14 mouse cellular contexts compared by ENCODE assay signal in genomic region chr13:103225217-103225894, GRCm38 (mm10).
DNase-seq lines count a peak whose midpoint lies in the region; ATAC-seq lines count a peak whose summit lies in the region.
"Had no signal": no experiment of that assay in that cellular context is flagged by ENCODE, and none has a peak within 500 bp of the region (broad histone marks: within the 10 kb centered on the region; RNA-seq: fewer than 3 reads in every experiment).

No protein-coding gene starts in this region.

- H3K4me2 ChIP-seq in midbrain, embryonic 11.5 days: no peak overlapping the region
- H3K4me2 ChIP-seq in hindbrain, embryonic 14.5 days (replicated peaks): 0 out of 2 replicates have a peak overlapping the region, but pooled peaks have one; percentile 1
- no peak overlapping the region for H3K4me2 ChIP-seq in liver, embryonic 11.5 days

- ATAC-seq in frontal cortex, adult (ENCODE audit: low TSS enrichment): peak; percentile 29; the same call in 1 of the 2 replicates
- no peak for ATAC-seq in midbrain, embryonic 11.5 days (ENCODE audit: low FRiP score)
- no peak for ATAC-seq in hindbrain, embryonic 14.5 days (ENCODE audit: low FRiP score)
- ATAC-seq in liver, embryonic 11.5 days (replicated peaks; ENCODE audit: low FRiP score): no peak
- ATAC-seq: activated CD4-positive, CD25-positive, alpha-beta regulatory T cell, adult 4 months had no signal

- H3K4me1 ChIP-seq in midbrain, embryonic 10.5 days: peaks cover 24% of the 10 kb centered on the region
- peaks cover 10% of the 10 kb centered on the region for H3K4me1 ChIP-seq in midbrain, embryonic 11.5 days (ENCODE audit: control insufficient read depth, insufficient read depth, low read length)
- H3K4me1 ChIP-seq in hindbrain, embryonic 14.5 days (replicated peaks; ENCODE audit: control insufficient read depth, insufficient read depth, low read length): peaks cover 12% of the 10 kb centered on the region
- H3K4me1 ChIP-seq in liver, embryonic 11.5 days (replicated peaks; ENCODE audit: control insufficient read depth, insufficient read depth, low read length): no peaks in the 10 kb centered on the region

- 38% methylated on average over 11 of the region's 11 CpGs for WGBS in midbrain, embryonic 10.5 days
- 33% methylated on average over 11 of the region's 11 CpGs for WGBS in midbrain, embryonic 11.5 days
- WGBS in hindbrain, embryonic 14.5 days: 41% methylated on average over 11 of the region's 11 CpGs
- 65% methylated on average over 11 of the region's 11 CpGs for WGBS in liver, embryonic 11.5 days

- H3K9ac ChIP-seq in midbrain, embryonic 11.5 days (ENCODE audit: low read length): no peak overlapping the region
- H3K9ac ChIP-seq in hindbrain, embryonic 14.5 days: 0 out of 2 replicates have a peak overlapping the region, but pooled peaks have one; percentile 20
- H3K9ac ChIP-seq in liver, embryonic 11.5 days (ENCODE audit: low read depth, low read length): no peak overlapping the region

- no peaks in the 10 kb centered on the region for H3K27me3 ChIP-seq in midbrain, embryonic 10.5 days (ENCODE audit: low read depth, poor library complexity, severe bottlenecking)
- no peaks in the 10 kb centered on the region for H3K27me3 ChIP-seq in midbrain, embryonic 11.5 days (ENCODE audit: control insufficient read depth, insufficient read depth, low read length)
- no peaks in the 10 kb centered on the region for H3K27me3 ChIP-seq in hindbrain, embryonic 14.5 days (ENCODE audit: control insufficient read depth, insufficient read depth, low read length)
- H3K27me3 ChIP-seq in liver, embryonic 11.5 days (replicated peaks; ENCODE audit: control insufficient read depth, insufficient read depth, low read length): no peaks in the 10 kb centered on the region

- no peaks in the 10 kb centered on the region for H3K36me3 ChIP-seq in midbrain, embryonic 10.5 days
- no peaks in the 10 kb centered on the region for H3K36me3 ChIP-seq in midbrain, embryonic 11.5 days (ENCODE audit: control insufficient read depth, insufficient read depth, low read length)
- no peaks in the 10 kb centered on the region for H3K36me3 ChIP-seq in hindbrain, embryonic 14.5 days (replicated peaks; ENCODE audit: control insufficient read depth, insufficient read depth)
- H3K36me3 ChIP-seq in liver, embryonic 11.5 days (ENCODE audit: control insufficient read depth, insufficient read depth, low read length): no peaks in the 10 kb centered on the region
- H3K36me3 ChIP-seq: forebrain, embryonic 10.5 days had no signal

- H3K27ac ChIP-seq in midbrain, embryonic 10.5 days (replicated peaks): 0 out of 2 replicates have a peak overlapping the region, but pooled peaks have one; percentile 43
- no peak overlapping the region for H3K27ac ChIP-seq in midbrain, embryonic 11.5 days (ENCODE audit: low read depth, low read length)
- H3K27ac ChIP-seq in hindbrain, embryonic 14.5 days: peak overlapping the region; percentile 62
- H3K27ac ChIP-seq in liver, embryonic 11.5 days (ENCODE audit: low read depth, low read length): no peak overlapping the region
- H3K27ac ChIP-seq: forebrain, embryonic 10.5 days had no signal

- H3K4me3 ChIP-seq in midbrain, embryonic 10.5 days: no peak overlapping the region
- H3K4me3 ChIP-seq in midbrain, embryonic 11.5 days (ENCODE audit: low read depth, low read length): no peak overlapping the region
- H3K4me3 ChIP-seq in hindbrain, embryonic 14.5 days (replicated peaks; ENCODE audit: low read length): no peak overlapping the region
- no peak overlapping the region for H3K4me3 ChIP-seq in liver, embryonic 11.5 days (ENCODE audit: low read depth, low read length)
- H3K4me3 ChIP-seq: forebrain, embryonic 10.5 days had no signal

- no peaks in the 10 kb centered on the region for H3K9me3 ChIP-seq in midbrain, embryonic 10.5 days (replicated peaks)
- H3K9me3 ChIP-seq in midbrain, embryonic 11.5 days (ENCODE audit: control insufficient read depth, low read length): no peaks in the 10 kb centered on the region
- no peaks in the 10 kb centered on the region for H3K9me3 ChIP-seq in hindbrain, embryonic 14.5 days (ENCODE audit: control insufficient read depth, low read length)
- no peaks in the 10 kb centered on the region for H3K9me3 ChIP-seq in liver, embryonic 11.5 days (ENCODE audit: control insufficient read depth, low read length)
- H3K9me3 ChIP-seq: forebrain, embryonic 10.5 days had no signal

- no peak for DNase-seq in frontal cortex, adult 2 months (ENCODE audit: extremely low spot score in 1 of 2, low spot score in 1 of 2)
- peak; percentile 19 for DNase-seq in midbrain, embryonic 10.5 days (ENCODE audit: low spot score)
- DNase-seq in midbrain, embryonic 11.5 days (ENCODE audit: low spot score, missing footprints): no peak
- DNase-seq in hindbrain, embryonic 14.5 days (ENCODE audit: low spot score): no peak
- peak; percentile 8 for DNase-seq in retina, postnatal 1 day
- no peak for DNase-seq in liver, embryonic 11.5 days (ENCODE audit: low spot score)
- DNase-seq in left cerebral cortex, adult 8-10 months (ENCODE audit: low spot score in 2 of 2): no peak
- DNase-seq: cerebellum, adult 9-10 months; left cerebral cortex, postnatal 4 days; lung, postnatal 14 days; thymus, adult 2 months had no signal

Comparison
In these comparisons a context has a peak if more than half of its experiments do, and no peak if none do; other contexts are left out.
1. DNase-seq: peak in midbrain, embryonic 10.5 days (single experiment) and retina, postnatal 1 day (single experiment); none in frontal cortex, adult 2 months (0 of 2), midbrain, embryonic 11.5 days (single experiment), hindbrain, embryonic 14.5 days (single experiment), liver, embryonic 11.5 days (single experiment) and left cerebral cortex, adult 8-10 months (0 of 2).
2. H3K27ac ChIP-seq: peak in midbrain, embryonic 10.5 days (single experiment) and hindbrain, embryonic 14.5 days (single experiment); none in midbrain, embryonic 11.5 days (single experiment) and liver, embryonic 11.5 days (single experiment).